Mouse (Mus musculus) liver, embryonic 15.5 days (tissue): ENCODE data around the gene Shisa6. TPM values are rescaled to one million over a fixed set of nuclear protein-coding genes. Genes with fewer than 3 reads are reported as not detected.

ENCODE experiments used
- ATAC-seq: fragments of 200-750 bp; cut with Nextera tagmentation; 2 replicates; pipeline ENCODE4 v1.8.0; 2017; ENCODE audit warnings: moderate number of reproducible peaks, mild to moderate bottlenecking, moderate library complexity; ENCODE audit not compliant: insufficient read depth
- H3K27ac ChIP-seq: fragments of 300-500 bp; sonication (generic); replicated peaks from 2 replicates; pipeline ENCODE4 v1.5.1; 2015; ENCODE audit warnings: mild to moderate bottlenecking, inconsistent platforms
- H3K27me3 ChIP-seq: fragments of 300-500 bp; sonication (generic); 2 replicates; pipeline ENCODE4 v1.6.1; 2015; ENCODE audit warnings: mild to moderate bottlenecking, inconsistent platforms
- H3K36me3 ChIP-seq: fragments of 300-500 bp; sonication (generic); replicated peaks from 2 replicates; pipeline ENCODE4 v1.6.1; 2015; ENCODE audit warnings: moderate library complexity, mild to moderate bottlenecking, inconsistent platforms
- H3K4me1 ChIP-seq: fragments of 300-500 bp; sonication (generic); replicated peaks from 2 replicates; pipeline ENCODE4 v1.6.1; 2015; ENCODE audit warnings: inconsistent platforms
- H3K4me2 ChIP-seq: fragments of 300-500 bp; sonication (generic); 2 replicates; pipeline ENCODE4 v1.6.1; 2015; ENCODE audit warnings: moderate library complexity, mild to moderate bottlenecking, inconsistent platforms
- H3K4me3 ChIP-seq: fragments of 300-500 bp; sonication (generic); replicated peaks from 2 replicates; pipeline ENCODE4 v1.5.1; 2015; ENCODE audit warnings: mild to moderate bottlenecking, inconsistent platforms
- H3K9ac ChIP-seq: fragments of 300-500 bp; sonication (generic); 2 replicates; pipeline ENCODE4 v1.6.1; 2015; ENCODE audit warnings: moderate library complexity, mild to moderate bottlenecking, inconsistent platforms
- H3K9me3 ChIP-seq: fragments of 300-500 bp; sonication (generic); replicated peaks from 2 replicates; pipeline ENCODE4 v1.6.1; 2016; ENCODE audit warnings: inconsistent platforms
- WGBS: fragments of 180-500 bp; shearing (Covaris S2); methylation state at CpG from one replicate; pipeline ENCODE4 v1.1.7; 2015; ENCODE audit warnings: mixed read lengths; ENCODE audit not compliant: insufficient replicate concordance; 5-methylcytosine and 5-hydroxymethylcytosine counted together
- polyA plus RNA-seq: library from polyadenylated mRNA; unstranded; fragments of >200 nt; fragmentation: Nextera tagmentation; extraction: Ambion mirVana; gene quantifications from 2 replicates; pipeline ENCODE4 v1.2.1, GENCODE M21; 2015

Gene Shisa6
- polyA plus RNA-seq, 1 experiment from 2014 or later, result not detected

GRCm38 (mm10) chr11:66222133-66222532, 303.6 kb downstream of the Shisa6 start:
- ATAC-seq, result no peak
- no peak overlapping the region for H3K4me2 ChIP-seq

GRCm38 (mm10) chr11:66218469-66218868, 307.3 kb downstream of the Shisa6 start:
- Histone ChIP-seq H3K27ac (no peak overlapping the region), H3K4me2 (no peak overlapping the region), H3K4me1 (no peaks in the 10 kb centered on the region), H3K4me3 (no peak overlapping the region), H3K36me3 (no peaks in the 10 kb centered on the region), H3K9ac (no peak overlapping the region), H3K9me3 (no peaks in the 10 kb centered on the region), H3K27me3 (no peaks in the 10 kb centered on the region)
- no peak for ATAC-seq
- WGBS, result 45% methylated on average over 3 of the region's 3 CpGs

More at GRCm38 (mm10) chr11:66222133-66222532, 303.6 kb downstream of the Shisa6 start:
- Histone ChIP-seq H3K27me3 (no peaks in the 10 kb centered on the region), H3K4me1 (no peaks in the 10 kb centered on the region), H3K9me3 (no peaks in the 10 kb centered on the region), H3K4me3 (no peak overlapping the region), H3K36me3 (no peaks in the 10 kb centered on the region), H3K27ac (no peak overlapping the region), H3K9ac (no peak overlapping the region)
- 69% methylated on average over 1 of the region's 1 CpGs for WGBS

- no peak overlapping the region for H3K9ac ChIP-seq
Observed at GRCm38 (mm10) chr11:66188627-66189287, 337.0 kb downstream of the Shisa6 start.

GRCm38 (mm10) chr11:66188146-66188545, 337.6 kb downstream of the Shisa6 start:
- Histone ChIP-seq H3K4me1 (no peaks in the 10 kb centered on the region), H3K36me3 (no peaks in the 10 kb centered on the region), H3K4me2 (no peak overlapping the region), H3K27ac (no peak overlapping the region), H3K4me3 (no peak overlapping the region), H3K9me3 (no peaks in the 10 kb centered on the region), H3K27me3 (no peaks in the 10 kb centered on the region), H3K9ac (no peak overlapping the region)
- ATAC-seq, result no peak
- WGBS, result 61% methylated on average over 2 of the region's 2 CpGs

More at GRCm38 (mm10) chr11:66188627-66189287, 337.0 kb downstream of the Shisa6 start:
- no peaks in the 10 kb centered on the region for H3K27me3 ChIP-seq
- no peak overlapping the region for H3K4me2 ChIP-seq
- WGBS, result 54% methylated on average over 3 of the region's 3 CpGs
- no peak overlapping the region for H3K4me3 ChIP-seq
- ATAC-seq, result no peak
- no peaks in the 10 kb centered on the region for H3K36me3 ChIP-seq
- H3K4me1 ChIP-seq, result no peaks in the 10 kb centered on the region
- no peaks in the 10 kb centered on the region for H3K9me3 ChIP-seq
- H3K27ac ChIP-seq, result no peak overlapping the region

GRCm38 (mm10) chr11:66177781-66178180, 348.0 kb downstream of the Shisa6 start:
- Histone ChIP-seq H3K27me3 (no peaks in the 10 kb centered on the region), H3K4me2 (no peak overlapping the region), H3K9ac (no peak overlapping the region), H3K36me3 (no peaks in the 10 kb centered on the region), H3K4me1 (no peaks in the 10 kb centered on the region), H3K27ac (no peak overlapping the region), H3K9me3 (no peaks in the 10 kb centered on the region), H3K4me3 (no peak overlapping the region)
- no peak for ATAC-seq
- 41% methylated on average over 2 of the region's 2 CpGs for WGBS

GRCm38 (mm10) chr11:66167801-66168651, 357.7 kb downstream of the Shisa6 start, which contains the start of gene Dnah9:
Gene Dnah9 (minus strand): TSS chr11:66168551.
- no peaks in the 10 kb centered on the region for H3K36me3 ChIP-seq
- H3K4me2 ChIP-seq, result peak within 1 kb of the TSS; percentile 66
- peak within 1 kb of the TSS; percentile 35 for H3K4me3 ChIP-seq
- no peak within 1 kb of the TSS for H3K9ac ChIP-seq
- no peak within 1 kb of the TSS for H3K27ac ChIP-seq
- H3K27me3 ChIP-seq, result peaks cover 23% of the 10 kb centered on the region; the same call in 1 of the 2 replicates
- H3K4me1 ChIP-seq, result no peaks in the 10 kb centered on the region
- peak; percentile 15; the same call in 1 of the 2 replicates for ATAC-seq
- no peaks in the 10 kb centered on the region for H3K9me3 ChIP-seq
- WGBS, result 1% methylated on average over 53 of the region's 53 CpGs

GRCm38 (mm10) chr11:66164022-66164421, 361.7 kb downstream of the Shisa6 start:
- H3K9me3 ChIP-seq, result no peaks in the 10 kb centered on the region
- no peak overlapping the region for H3K9ac ChIP-seq
- H3K4me3 ChIP-seq, result no peak overlapping the region
- H3K4me2 ChIP-seq, result no peak overlapping the region
- no peak for ATAC-seq
- peaks cover 20% of the 10 kb centered on the region; the same call in 1 of the 2 replicates for H3K27me3 ChIP-seq
- 55% methylated on average over 2 of the region's 2 CpGs for WGBS
- no peaks in the 10 kb centered on the region for H3K36me3 ChIP-seq
- no peak overlapping the region for H3K27ac ChIP-seq
- H3K4me1 ChIP-seq, result no peaks in the 10 kb centered on the region
